Mouse (Mus musculus) cerebellum, postnatal 10 days (tissue): ENCODE measurements at regions not wholly inside any gene's neighbourhood (a gene's known extent, or its start where the extent isn't known, plus 50 kb on each side); places are given as distances from the start of the nearest gene placed in this dataset.

Experiments
- DNase-seq, 2 experiments: peaks; one replicate each; pipeline ENCODE4 v3.0.0; 2021; ENCODE audit warnings: mixed read lengths in 2 of 2

DNA sequence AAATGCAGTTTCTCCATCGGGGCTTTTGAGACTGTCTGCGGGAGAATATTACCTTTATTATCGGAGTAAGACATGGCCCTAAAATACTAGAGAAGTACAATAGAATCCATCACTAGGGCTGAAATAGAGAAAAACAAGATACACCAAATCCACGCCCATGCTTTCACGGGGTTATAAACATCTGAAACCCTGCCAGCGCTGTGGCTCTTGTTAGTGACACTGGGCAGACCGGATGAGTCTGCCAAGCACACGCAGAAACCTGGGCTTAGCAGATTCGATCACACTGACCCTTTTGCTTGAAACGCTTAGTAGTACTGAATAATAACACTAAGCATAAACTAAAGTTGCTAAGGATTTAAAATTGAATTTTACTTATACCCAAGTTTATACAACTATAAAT is 477.6 kb downstream of the Psat1 start:
- peak; percentile 46 to 51 for DNase-seq

GRCm38 (mm10) chr19:15466713-15467112 is 480.4 kb downstream of the Psat1 start:
- no peak for DNase-seq

GRCm38 (mm10) chr19:15465063-15465760 is 481.9 kb downstream of the Psat1 start:
- DNase-seq: no peak

DNA sequence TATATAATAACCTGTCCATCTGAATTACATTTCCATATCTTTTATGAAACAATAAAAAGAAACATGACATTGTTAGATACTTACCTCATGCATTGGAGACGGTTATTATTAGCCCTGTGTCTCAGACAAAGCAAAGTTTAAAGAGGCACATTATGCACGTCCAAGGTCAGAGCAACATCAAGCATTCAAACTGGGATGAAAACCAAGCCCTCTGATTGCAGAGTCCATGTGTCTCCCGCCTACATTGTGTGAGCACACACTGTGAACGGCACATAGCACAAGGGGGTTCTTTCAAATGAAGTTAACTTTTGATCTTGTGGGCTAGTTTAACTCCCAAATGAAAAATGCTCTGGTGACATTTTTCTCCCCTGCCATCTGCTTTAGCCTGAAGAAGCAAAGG is 489.3 kb downstream of the Psat1 start:
- DNase-seq: no peak

DNA sequence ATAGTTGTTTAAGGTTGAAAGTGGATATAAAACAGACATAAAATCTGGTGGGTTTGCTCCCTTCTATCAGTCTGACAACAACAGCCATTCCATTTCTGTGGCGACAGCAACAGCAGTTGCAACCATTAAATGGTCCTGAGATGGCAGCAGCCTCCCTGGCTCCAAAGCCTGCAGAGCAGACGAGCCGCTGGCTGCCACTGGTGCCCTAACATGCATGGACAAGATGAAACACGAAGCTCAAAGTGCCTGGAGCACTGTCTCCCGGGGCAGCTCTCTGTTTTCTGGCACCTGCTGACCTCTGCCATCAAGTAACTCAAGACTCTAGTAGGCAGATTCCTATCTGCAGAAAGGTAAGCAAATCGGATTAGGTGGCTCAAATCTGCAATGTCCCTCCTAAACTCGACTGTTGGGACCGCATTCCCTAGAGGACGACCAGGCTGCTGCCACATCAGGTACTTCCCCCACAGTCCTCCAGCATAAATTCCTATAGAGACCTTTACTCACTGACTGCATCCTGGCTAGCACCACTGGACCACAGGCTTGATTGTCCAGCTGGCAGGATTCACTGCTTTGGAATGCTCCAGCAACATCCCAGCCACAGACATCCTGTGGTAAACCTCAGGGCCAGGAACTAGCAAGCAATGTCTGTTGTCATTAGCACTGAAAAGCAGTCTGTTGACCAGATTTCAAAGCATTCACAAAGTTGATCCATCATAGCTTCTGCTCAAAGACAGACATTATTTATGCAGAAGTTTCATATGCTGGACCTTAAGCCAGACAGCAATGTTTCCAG is 490.0 kb downstream of the Psat1 start:
- no peak for DNase-seq

DNA sequence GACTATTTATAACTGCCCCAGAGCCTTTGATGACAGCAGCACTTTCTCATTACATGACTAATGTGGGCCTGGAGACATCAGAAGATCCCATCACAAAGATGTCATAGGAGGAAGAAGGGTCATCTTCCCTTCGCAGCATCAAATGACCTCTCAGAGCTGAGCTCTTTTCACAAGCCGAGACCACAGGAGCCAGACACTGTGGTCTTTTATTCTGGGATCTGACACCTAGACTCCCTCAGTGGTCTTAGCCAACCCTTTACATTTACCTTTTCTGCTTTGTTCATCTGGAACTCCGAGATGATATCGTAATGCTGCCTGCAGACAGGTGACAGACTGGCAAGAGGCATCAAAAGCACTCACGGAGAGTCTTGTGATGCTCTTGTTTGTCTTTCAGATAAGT is 498.1 kb downstream of the Psat1 start:
- no peak for DNase-seq

DNA sequence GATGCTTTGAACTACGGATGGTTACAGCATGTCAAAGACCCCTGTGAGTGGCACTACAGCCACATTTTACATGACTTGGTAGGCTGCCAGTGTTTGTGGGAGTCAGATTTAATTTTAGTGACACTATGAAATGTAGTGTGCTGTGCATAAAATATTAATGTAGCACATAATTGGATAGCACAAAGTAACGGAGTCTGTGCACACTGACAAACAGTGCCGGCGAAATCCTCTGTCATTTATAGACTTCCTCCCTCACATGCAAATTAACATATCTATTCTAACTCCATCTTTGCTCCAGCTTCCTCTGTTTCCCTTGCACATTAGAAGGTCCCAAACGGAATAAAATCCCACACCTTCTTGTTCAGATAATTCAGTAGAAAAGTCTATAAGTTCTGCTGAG is 515.3 kb downstream of the Psat1 start:
- peak; percentile 7 to 11 for DNase-seq

GRCm38 (mm10) chr19:15421311-15421710 is 525.8 kb downstream of the Psat1 start:
- DNase-seq: no peak

- DNase-seq: peak in 1 of 2 experiments; percentile 11
Measured at GRCm38 (mm10) chr19:15398624-15399023, 548.5 kb downstream of the Psat1 start.

- DNase-seq: peak in 1 of 2 experiments; percentile 4
Measured at GRCm38 (mm10) chr19:15371682-15372081, 575.5 kb downstream of the Psat1 start.

- DNase-seq: no peak
Measured at GRCm38 (mm10) chr19:15366951-15367350, 580.2 kb downstream of the Psat1 start.

GRCm38 (mm10) chr19:15357181-15357580 is 590.0 kb downstream of the Psat1 start:
- no peak for DNase-seq

- no peak for DNase-seq
Measured at GRCm38 (mm10) chr19:15348356-15348755, 598.8 kb downstream of the Psat1 start.

GRCm38 (mm10) chr19:15342229-15342628 is 604.9 kb downstream of the Psat1 start:
- no peak for DNase-seq

- peak; percentile 10 to 13 for DNase-seq
Measured at GRCm38 (mm10) chr19:15340305-15340983, 606.7 kb downstream of the Psat1 start.

DNA sequence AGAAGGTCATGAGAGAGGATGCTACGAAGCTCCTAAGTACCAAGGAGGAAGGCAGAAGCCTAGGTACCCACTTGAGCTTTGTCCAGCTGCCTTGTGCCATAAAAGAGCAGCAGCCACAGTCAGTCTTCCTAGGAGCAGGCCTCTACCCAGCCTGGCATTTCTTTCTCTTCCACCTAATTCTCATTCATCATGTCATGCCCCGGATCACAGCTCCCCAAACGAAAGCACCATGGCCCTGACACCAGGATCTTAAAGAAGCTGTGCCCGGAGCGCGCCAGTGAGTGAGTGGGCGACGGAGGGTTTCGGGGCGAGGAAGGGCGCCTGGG is 607.2 kb downstream of the Psat1 start:
- peak in 1 of 2 experiments; percentile 4 for DNase-seq

DNA sequence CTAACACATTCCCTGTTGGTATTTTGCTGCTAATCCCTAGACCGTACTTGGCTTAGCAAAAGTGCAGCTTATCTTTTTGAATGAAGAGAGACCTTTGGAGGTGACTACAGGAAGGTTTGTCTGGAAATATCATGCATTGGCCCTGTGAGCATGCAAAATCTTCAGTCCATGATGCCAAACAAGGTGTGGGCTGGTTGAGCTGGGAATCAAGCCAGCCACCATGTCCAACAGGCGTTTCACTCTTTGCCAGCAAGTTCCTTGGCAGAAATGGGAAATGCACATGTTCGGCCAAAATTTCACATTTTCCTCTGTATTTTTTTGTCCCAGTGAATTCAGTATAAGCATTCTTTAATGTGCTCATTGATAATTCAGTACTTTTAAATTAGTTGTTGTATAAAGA is 617.0 kb downstream of the Psat1 start:
- peak; percentile 63 to 67 for DNase-seq

GRCm38 (mm10) chr19:15299474-15299873 is 647.7 kb downstream of the Psat1 start:
- DNase-seq: peak; percentile 42 to 63

GRCm38 (mm10) chr19:15285016-15285415 is 662.1 kb downstream of the Psat1 start:
- no peak for DNase-seq

GRCm38 (mm10) chr19:15242781-15243180 is 644.9 kb upstream of the Tle4 start:
- no peak for DNase-seq

DNA sequence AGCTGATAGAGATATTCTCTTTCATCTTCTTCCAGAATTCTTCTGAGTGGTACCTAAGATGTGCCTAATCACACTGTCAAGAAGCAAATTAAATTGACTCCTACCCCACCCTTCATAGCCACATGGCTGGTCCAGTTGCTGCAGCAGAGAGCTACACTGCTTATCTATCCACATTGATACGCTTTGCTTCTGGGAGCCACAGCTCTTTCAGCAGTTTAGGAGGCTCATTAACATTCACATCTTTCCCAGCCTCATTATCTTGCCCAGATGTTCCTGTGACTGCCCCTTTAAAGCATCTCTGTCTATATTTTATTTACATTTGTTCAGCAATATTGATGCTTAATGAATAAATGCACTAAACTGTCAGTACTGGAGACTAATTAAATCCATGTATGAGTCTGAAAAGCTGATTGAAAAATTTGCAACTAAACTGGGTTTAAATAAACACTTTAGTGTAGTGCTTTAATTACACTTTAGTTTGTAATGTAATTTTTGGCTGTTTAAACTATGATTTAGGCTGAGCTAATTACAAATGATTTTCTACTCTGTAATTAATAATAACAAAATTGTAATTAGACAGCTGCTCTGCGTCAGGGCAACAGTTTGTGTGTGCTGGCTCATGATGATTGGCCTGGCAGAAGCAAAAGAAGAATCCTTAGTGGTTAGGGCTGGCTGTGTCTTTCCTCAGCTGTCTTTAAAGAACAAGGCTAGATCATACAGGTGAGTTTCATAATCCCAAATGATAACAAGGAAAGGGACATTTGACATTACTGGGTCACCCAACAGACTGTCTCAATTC is 632.5 kb upstream of the Tle4 start:
- DNase-seq: no peak

GRCm38 (mm10) chr19:15217387-15217786 is 619.5 kb upstream of the Tle4 start:
- no peak for DNase-seq

- peak; percentile 70 to 82 for DNase-seq
Measured at GRCm38 (mm10) chr19:15214651-15215050, 616.8 kb upstream of the Tle4 start.
